Mouse (Mus musculus): Measurements from ENCODE around the gene Scaf4. TPM values are rescaled to one million over a fixed set of nuclear protein-coding genes. Genes with fewer than 3 reads are reported as not detected.

Scaf4 gene
- polyA plus RNA-seq, 1 experiment: 31.3 TPM

DNA sequence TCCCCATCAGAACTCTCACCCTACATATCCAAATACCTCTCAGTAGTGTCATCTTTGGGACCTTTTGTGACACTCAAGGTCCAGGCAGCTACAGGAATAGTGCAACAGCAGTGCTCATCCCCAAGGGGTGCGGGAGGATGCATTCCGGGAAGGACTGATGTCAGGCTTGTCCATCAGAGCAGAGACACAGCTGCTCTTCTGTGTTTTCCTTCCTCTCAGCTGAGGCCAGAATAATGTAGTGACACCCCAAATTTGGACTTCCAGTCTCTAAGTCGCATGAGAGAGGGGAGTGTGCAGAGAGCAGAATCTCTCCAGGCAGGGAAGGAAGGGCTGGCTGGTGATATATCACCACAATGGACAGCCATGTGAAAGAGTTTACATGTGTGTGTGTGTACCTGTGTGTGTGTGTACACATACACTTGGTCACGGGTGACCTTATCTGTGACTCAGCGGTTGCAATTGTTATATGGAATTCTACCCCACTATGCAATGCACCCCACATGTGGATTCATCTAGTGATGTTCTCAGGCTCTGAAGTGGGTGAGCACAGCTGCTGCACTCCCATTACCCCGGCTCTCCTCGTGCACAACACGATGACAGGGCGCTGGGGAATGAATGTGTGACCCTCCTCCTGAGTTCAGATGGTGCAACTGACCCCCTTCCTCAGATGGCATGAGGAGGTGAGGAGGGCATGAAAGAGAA, 19.1 kb upstream of the Scaf4 start:
- TF ChIP-seq POLR2A (IDR thresholded peaks at IDR 0.05; ENCODE audit: low read depth, low read length) (no peak), CTCF (conservative IDR thresholded peaks at IDR 0.05; ENCODE audit: insufficient read depth, insufficient read length, low read depth, low read length) (no peak)
- Histone ChIP-seq H3K27ac (ENCODE audit: insufficient read depth, low read depth, low read length) (no peak overlapping the region), H3K36me3 (ENCODE audit: control insufficient read depth, insufficient read depth, low read length) (no peaks in the 10 kb centered on the region), H3K4me1 (ENCODE audit: control insufficient read depth, insufficient read depth, low read length) (no peaks in the 10 kb centered on the region), H3K27me3 (replicated peaks; ENCODE audit: control insufficient read depth, insufficient read depth, low read length) (no peaks in the 10 kb centered on the region), H3K4me3 (ENCODE audit: insufficient read depth, low read depth, low read length) (no peak overlapping the region)
- no peak for DNase-seq
- 67% methylated on average over 9 of the region's 9 CpGs for WGBS

DNA sequence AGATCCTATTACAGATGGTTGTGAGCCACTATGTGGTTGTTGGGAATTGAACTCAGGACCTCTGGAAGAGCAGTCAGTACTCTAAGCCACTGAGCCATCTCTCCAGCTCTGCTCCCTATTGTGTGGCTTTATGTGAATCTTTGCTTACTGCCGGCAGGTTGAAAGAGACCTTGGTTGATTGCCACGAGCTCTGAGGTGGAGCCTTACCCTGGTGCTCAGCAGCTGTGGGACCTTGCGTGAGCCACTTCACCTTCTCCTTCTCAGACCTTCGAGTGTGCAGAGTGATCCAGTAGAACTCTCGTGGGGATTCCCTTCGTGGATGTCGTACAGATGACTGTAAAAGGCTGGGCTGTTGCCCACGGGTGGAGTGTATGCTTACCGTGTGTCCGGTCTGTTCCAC, 17.4 kb upstream of the Scaf4 start:
- DNase-seq: no peak
- H3K36me3 ChIP-seq (ENCODE audit: control insufficient read depth, insufficient read depth, low read length): no peaks in the 10 kb centered on the region
- H3K4me1 ChIP-seq (ENCODE audit: control insufficient read depth, insufficient read depth, low read length): no peaks in the 10 kb centered on the region
- H3K27ac ChIP-seq (ENCODE audit: insufficient read depth, low read depth, low read length): no peak overlapping the region
- TF ChIP-seq CTCF (conservative IDR thresholded peaks at IDR 0.05; ENCODE audit: insufficient read depth, insufficient read length, low read depth, low read length) (no peak), POLR2A (IDR thresholded peaks at IDR 0.05; ENCODE audit: low read depth, low read length) (no peak)
- H3K27me3 ChIP-seq (replicated peaks; ENCODE audit: control insufficient read depth, insufficient read depth, low read length): no peaks in the 10 kb centered on the region
- WGBS: 84% methylated on average over 10 of the region's 10 CpGs
- H3K4me3 ChIP-seq (ENCODE audit: insufficient read depth, low read depth, low read length): no peak overlapping the region

DNA sequence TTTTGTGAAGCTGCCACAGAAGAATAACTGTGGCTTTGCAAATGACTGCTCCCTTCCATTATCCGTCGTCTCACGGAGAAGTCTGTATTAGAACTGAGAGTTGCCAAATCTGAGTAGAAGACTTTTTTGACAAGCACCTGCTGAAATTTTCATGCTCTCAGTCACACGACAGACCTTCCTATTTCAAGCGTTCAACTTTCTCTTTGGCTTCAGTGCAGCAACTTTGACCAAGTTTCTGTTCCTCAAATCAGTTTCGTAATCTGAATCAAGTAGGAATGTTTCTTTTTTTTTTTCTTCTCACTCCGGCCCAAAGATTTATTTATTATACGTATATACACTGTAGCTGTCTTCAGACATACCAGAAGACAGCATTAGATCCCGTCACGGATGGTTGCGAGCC, 16.6 kb upstream of the Scaf4 start:
- no peak for TF ChIP-seq CTCF (conservative IDR thresholded peaks at IDR 0.05; ENCODE audit: insufficient read depth, insufficient read length, low read depth, low read length)
- no peak for TF ChIP-seq POLR2A (IDR thresholded peaks at IDR 0.05; ENCODE audit: low read depth, low read length)
- Histone ChIP-seq H3K4me1 (ENCODE audit: control insufficient read depth, insufficient read depth, low read length) (no peaks in the 10 kb centered on the region), H3K36me3 (ENCODE audit: control insufficient read depth, insufficient read depth, low read length) (no peaks in the 10 kb centered on the region), H3K27ac (ENCODE audit: insufficient read depth, low read depth, low read length) (no peak overlapping the region), H3K4me3 (ENCODE audit: insufficient read depth, low read depth, low read length) (no peak overlapping the region), H3K27me3 (replicated peaks; ENCODE audit: control insufficient read depth, insufficient read depth, low read length) (no peaks in the 10 kb centered on the region)
- WGBS: 90% methylated on average over 11 of the region's 11 CpGs
- DNase-seq: no peak

DNA sequence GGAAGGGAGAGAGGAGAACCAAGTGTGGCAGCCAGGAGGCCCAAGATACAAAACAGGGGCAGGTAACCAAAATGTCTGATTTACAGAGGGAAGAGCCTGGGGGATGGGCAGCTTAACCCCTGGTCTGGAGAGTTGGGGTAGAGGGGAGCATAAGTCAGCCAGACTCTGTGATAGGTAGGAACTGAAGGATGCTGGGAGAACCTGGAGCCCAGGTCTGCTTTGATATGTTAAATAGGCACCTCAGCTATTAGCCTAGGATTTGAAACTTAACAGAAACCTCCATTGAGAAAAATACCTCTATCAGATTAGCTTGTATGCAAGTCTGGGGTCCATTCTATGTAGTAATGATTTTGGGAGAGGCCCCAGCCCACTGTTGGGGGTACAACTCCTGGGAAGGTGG, 15.3 kb upstream of the Scaf4 start:
- H3K36me3 ChIP-seq (ENCODE audit: control insufficient read depth, insufficient read depth, low read length): no peaks in the 10 kb centered on the region
- no peak overlapping the region for H3K4me3 ChIP-seq (ENCODE audit: insufficient read depth, low read depth, low read length)
- no peaks in the 10 kb centered on the region for H3K4me1 ChIP-seq (ENCODE audit: control insufficient read depth, insufficient read depth, low read length)
- no peaks in the 10 kb centered on the region for H3K27me3 ChIP-seq (replicated peaks; ENCODE audit: control insufficient read depth, insufficient read depth, low read length)
- no peak for TF ChIP-seq CTCF (conservative IDR thresholded peaks at IDR 0.05; ENCODE audit: insufficient read depth, insufficient read length, low read depth, low read length)
- TF ChIP-seq POLR2A (IDR thresholded peaks at IDR 0.05; ENCODE audit: low read depth, low read length): no peak
- no peak for DNase-seq
- H3K27ac ChIP-seq (ENCODE audit: insufficient read depth, low read depth, low read length): no peak overlapping the region

GRCm38 (mm10) chr16:90298426-90299300, 14.4 kb upstream of the Scaf4 start:
- TF ChIP-seq POLR2A (IDR thresholded peaks at IDR 0.05; ENCODE audit: low read depth, low read length): no peak
- no peak for TF ChIP-seq CTCF (conservative IDR thresholded peaks at IDR 0.05; ENCODE audit: insufficient read depth, insufficient read length, low read depth, low read length)

DNA sequence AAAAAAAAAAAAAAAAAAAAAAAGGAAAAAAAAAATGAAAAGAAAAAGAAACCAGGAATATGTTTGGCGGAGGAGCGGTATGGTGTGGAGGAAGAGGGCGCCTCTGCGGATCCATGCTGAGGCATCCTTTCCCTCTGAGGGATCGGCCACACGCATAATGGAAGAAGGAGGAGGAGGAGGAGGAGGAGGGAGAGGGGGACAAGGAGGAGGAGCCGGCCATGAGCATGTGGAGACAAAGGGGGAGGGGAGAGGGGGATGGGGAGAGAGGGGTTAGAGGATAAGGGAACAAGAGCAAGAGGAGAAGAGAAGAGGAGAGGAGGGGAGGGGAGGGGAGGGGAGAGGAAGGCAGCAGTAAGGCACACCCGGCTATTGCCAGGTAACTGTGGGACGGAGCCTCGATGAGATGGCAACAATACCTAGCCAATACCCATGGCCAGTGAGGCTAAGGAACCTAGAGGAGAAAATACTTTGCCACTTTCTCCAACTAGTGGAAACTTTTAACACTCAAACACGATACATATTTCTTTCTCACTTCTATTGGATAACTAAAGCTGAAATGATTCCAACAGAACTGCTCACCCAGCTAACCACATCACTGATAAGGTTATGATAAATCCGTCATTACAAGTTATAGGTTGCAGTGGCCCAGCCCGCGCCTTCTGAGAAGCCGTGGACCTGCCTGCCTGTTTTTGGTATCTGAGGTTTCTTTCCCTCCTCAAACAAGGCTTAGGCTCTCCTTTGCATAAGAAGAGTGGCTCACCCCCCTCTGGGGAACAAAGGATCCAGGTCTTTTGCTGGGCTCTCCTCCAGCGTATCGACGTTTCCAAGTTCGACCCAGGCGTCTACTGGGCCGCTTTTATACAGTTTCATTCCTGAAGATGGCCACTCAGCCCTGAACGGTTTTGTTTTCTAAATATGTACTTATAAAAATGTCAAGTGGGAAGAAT, 13.4 kb upstream of the Scaf4 start:
- Histone ChIP-seq H3K4me1 (ENCODE audit: control insufficient read depth, insufficient read depth, low read length) (no peaks in the 10 kb centered on the region), H3K27ac (ENCODE audit: insufficient read depth, low read depth, low read length) (no peak overlapping the region), H3K36me3 (ENCODE audit: control insufficient read depth, insufficient read depth, low read length) (no peaks in the 10 kb centered on the region), H3K27me3 (replicated peaks; ENCODE audit: control insufficient read depth, insufficient read depth, low read length) (no peaks in the 10 kb centered on the region), H3K4me3 (ENCODE audit: insufficient read depth, low read depth, low read length) (no peak overlapping the region)
- TF ChIP-seq POLR2A (IDR thresholded peaks at IDR 0.05; ENCODE audit: low read depth, low read length) (no peak), CTCF (conservative IDR thresholded peaks at IDR 0.05; ENCODE audit: insufficient read depth, insufficient read length, low read depth, low read length) (no peak)
- 42% methylated on average over 21 of the region's 22 CpGs for WGBS
- no peak for DNase-seq

More at GRCm38 (mm10) chr16:90298426-90299300, 14.4 kb upstream of the Scaf4 start:
- Histone ChIP-seq H3K27me3 (replicated peaks; ENCODE audit: control insufficient read depth, insufficient read depth, low read length) (no peaks in the 10 kb centered on the region), H3K4me3 (ENCODE audit: insufficient read depth, low read depth, low read length) (no peak overlapping the region), H3K27ac (ENCODE audit: insufficient read depth, low read depth, low read length) (no peak overlapping the region), H3K4me1 (ENCODE audit: control insufficient read depth, insufficient read depth, low read length) (no peaks in the 10 kb centered on the region), H3K36me3 (ENCODE audit: control insufficient read depth, insufficient read depth, low read length) (no peaks in the 10 kb centered on the region)
- DNase-seq: no peak
- 28% methylated on average over 21 of the region's 21 CpGs for WGBS

Data from kidney, adult 2 months (tissue).